Mouse (Mus musculus) lung, embryonic 16.5 days (tissue): ENCODE data around the gene Gm29289. TPM values are rescaled to one million over a fixed set of nuclear protein-coding genes. Genes with fewer than 3 reads are reported as not detected.
"Not testable (repeated sequence)": the region's sequence is repeated elsewhere in the genome, so short reads cannot be mapped to it uniquely, and the experiment has no call there.

Source experiments
- ATAC-seq: fragments of 200-750 bp; cut with Nextera tagmentation; 2 replicates; pipeline ENCODE4 v1.8.0; 2017; ENCODE audit warnings: low read depth, mild to moderate bottlenecking, moderate library complexity
- H3K27ac ChIP-seq: fragments of 300-500 bp; sonication (generic); 2 replicates; pipeline ENCODE4 v1.5.1; 2014; ENCODE audit warnings: mild to moderate bottlenecking, control low read depth, low read length
- H3K27me3 ChIP-seq: fragments of 300-500 bp; sonication (generic); 2 replicates; pipeline ENCODE4 v1.6.1; 2014; ENCODE audit warnings: low read depth, low read length, mixed read lengths; ENCODE audit not compliant: control insufficient read depth, insufficient read depth
- H3K36me3 ChIP-seq: fragments of 300-500 bp; sonication (generic); 2 replicates; pipeline ENCODE4 v1.6.1; 2014; ENCODE audit warnings: low read length; ENCODE audit not compliant: control insufficient read depth, insufficient read depth
- H3K4me1 ChIP-seq: fragments of 300-500 bp; sonication (generic); replicated peaks from 2 replicates; pipeline ENCODE4 v1.6.1; 2014; ENCODE audit warnings: low read length, mixed read lengths; ENCODE audit not compliant: control insufficient read depth, insufficient read depth
- H3K4me2 ChIP-seq: fragments of 300-500 bp; sonication (generic); 2 replicates; pipeline ENCODE4 v1.6.1; 2014; ENCODE audit warnings: low read depth, low read length, control low read depth
- H3K4me3 ChIP-seq: fragments of 300-500 bp; sonication (generic); 2 replicates; pipeline ENCODE4 v1.5.1; 2014; ENCODE audit warnings: mild to moderate bottlenecking, low read length, control low read depth
- H3K9ac ChIP-seq: fragments of 300-500 bp; sonication (generic); 2 replicates; pipeline ENCODE4 v1.6.1; 2014; ENCODE audit warnings: low read length, control low read depth
- H3K9me3 ChIP-seq: fragments of 300-500 bp; sonication (generic); 2 replicates; pipeline ENCODE4 v1.6.1; 2016; ENCODE audit warnings: low read length; ENCODE audit not compliant: control insufficient read depth
- whole genome bisulfite sequencing: fragments of 180-500 bp; shearing (Covaris S2); extraction: QIAGEN DNeasy Blood & Tissue Kit; methylation state at CpG from one replicate; pipeline ENCODE4 v1.1.7; 2014; 5-methylcytosine and 5-hydroxymethylcytosine counted together
- polyA plus RNA-seq: library from polyadenylated mRNA; unstranded; fragments of >200 nt; fragmentation: Nextera tagmentation; extraction: Ambion mirVana; gene quantifications from 2 replicates; pipeline ENCODE4 v1.2.1, GENCODE M21; 2015

Gene Gm29289
- not detected in 2 replicates for polyA plus RNA-seq

DNA sequence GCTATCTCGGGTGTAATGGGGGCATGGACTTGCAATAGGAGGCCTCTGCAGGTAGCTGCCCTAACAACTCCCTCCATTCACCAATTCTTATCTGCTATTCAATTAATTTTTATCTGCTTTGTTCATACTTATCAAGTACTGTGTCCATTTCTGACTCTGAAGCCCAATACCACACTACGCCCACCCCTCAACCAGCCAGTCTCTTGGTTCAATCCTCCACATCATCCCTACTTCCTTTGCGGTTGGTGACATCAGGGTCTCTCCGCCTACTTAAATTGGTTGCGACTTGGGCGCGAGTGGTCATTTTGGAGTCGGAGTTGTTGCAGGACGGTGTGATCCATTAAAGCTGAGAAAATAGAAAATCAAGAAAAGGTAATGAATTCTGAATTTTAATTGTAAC lies at the start of gene Gm29289:
Gene Gm29289 (plus strand): TSS at position 301 of the 400 bp plus-strand sequence.
- H3K9me3 ChIP-seq, H3K27ac ChIP-seq, H3K4me2 ChIP-seq, H3K4me3 ChIP-seq, H3K36me3 ChIP-seq, H3K27me3 ChIP-seq, ATAC-seq, H3K4me1 ChIP-seq, H3K9ac ChIP-seq: not testable (repeated sequence)
- no CpG with 5 or more reads among the region's 9 CpGs for WGBS

- H3K36me3 ChIP-seq, H3K4me2 ChIP-seq, H3K27ac ChIP-seq, H3K4me3 ChIP-seq, H3K9me3 ChIP-seq, H3K4me1 ChIP-seq, H3K9ac ChIP-seq, H3K27me3 ChIP-seq, ATAC-seq: not testable (repeated sequence)
- no CpG with 5 or more reads among the region's 9 CpGs for WGBS
Observed at GRCm38 (mm10) chrY:2900689-2901088, 31.7 kb upstream of the Gm29289 start, which contains the start of gene Gm10352. Gm10352 (plus strand) TSS chrY:2900989.

Other genes with a start within 250 kb of the Gm29289 start
- gene H2al2b, start 211.9 kb upstream of the Gm29289 start, polyA plus RNA-seq: not detected in 2 replicates
- not detected in 2 replicates for gene Gm4064, start 136.4 kb upstream of the Gm29289 start, polyA plus RNA-seq
- not detected in 2 replicates for gene Rbmy, start 101.9 kb upstream of the Gm29289 start, polyA plus RNA-seq
- gene Gm10256, start 101.9 kb upstream of the Gm29289 start, polyA plus RNA-seq: not detected in 2 replicates
- gene Gm10352, start 31.6 kb upstream of the Gm29289 start, polyA plus RNA-seq: not detected in 2 replicates